Mouse (Mus musculus) Muller cell, postnatal 12 days (primary cell): Measurements from ENCODE around the gene Tyw3.
"Not testable (repeated sequence)": the region's sequence is repeated elsewhere in the genome, so short reads cannot be mapped to it uniquely, and the experiment has no call there.

Experiments used
- DNase-seq: peaks from one replicate; pipeline ENCODE4 v3.0.0-alpha.2; 2015; ENCODE audit errors: inconsistent ontology term

The Tyw3 gene

GRCm38 (mm10) chr3:154596934-154597554 lies at the start of gene Tyw3:
Tyw3 (minus strand) TSS chr3:154597104.
- DNase-seq, result peak; percentile 97

GRCm38 (mm10) chr3:154633091-154633490 lies 36.2 kb upstream of the Tyw3 start:
- peak; percentile 40 for DNase-seq

GRCm38 (mm10) chr3:154631281-154631680 lies 34.4 kb upstream of the Tyw3 start:
- not testable (repeated sequence) for DNase-seq

- no peak for DNase-seq
Observed at GRCm38 (mm10) chr3:154628284-154628683, 31.4 kb upstream of the Tyw3 start.

- no peak for DNase-seq
Observed at GRCm38 (mm10) chr3:154616106-154616505, 19.2 kb upstream of the Tyw3 start.

GRCm38 (mm10) chr3:154615304-154615703 lies 18.4 kb upstream of the Tyw3 start:
- DNase-seq, result no peak

- DNase-seq, result no peak
Observed at GRCm38 (mm10) chr3:154614771-154615170, 17.9 kb upstream of the Tyw3 start.

- DNase-seq, result no peak
Observed at GRCm38 (mm10) chr3:154611888-154612287, 15.0 kb upstream of the Tyw3 start.

GRCm38 (mm10) chr3:154607896-154608295 lies 11.0 kb upstream of the Tyw3 start:
- DNase-seq, result no peak

- DNase-seq, result no peak
Observed at GRCm38 (mm10) chr3:154604871-154605270, 8.0 kb upstream of the Tyw3 start.

- DNase-seq, result no peak
Observed at GRCm38 (mm10) chr3:154602141-154602540, 5.2 kb upstream of the Tyw3 start.

GRCm38 (mm10) chr3:154597561-154597960 lies 657 bp upstream of the Tyw3 start:
- DNase-seq, result no peak

GRCm38 (mm10) chr3:154596488-154596933 lies 393 bp downstream of the Tyw3 start, which contains the start of gene Cryz:
Cryz (plus strand) TSS chr3:154596711.
- peak; percentile 93 for DNase-seq

GRCm38 (mm10) chr3:154594156-154594555 lies 2.7 kb downstream of the Tyw3 start:
- no peak for DNase-seq

- DNase-seq, result no peak
Observed at GRCm38 (mm10) chr3:154593596-154593995, 3.3 kb downstream of the Tyw3 start.

GRCm38 (mm10) chr3:154591621-154592020 lies 5.3 kb downstream of the Tyw3 start:
- no peak for DNase-seq

- DNase-seq, result no peak
Observed at GRCm38 (mm10) chr3:154590971-154591370, 5.9 kb downstream of the Tyw3 start.

- no peak for DNase-seq
Observed at GRCm38 (mm10) chr3:154584351-154584750, 12.6 kb downstream of the Tyw3 start.

GRCm38 (mm10) chr3:154577895-154578294 lies 19.0 kb downstream of the Tyw3 start:
- DNase-seq, result no peak

- DNase-seq, result no peak
Observed at GRCm38 (mm10) chr3:154573666-154574065, 23.2 kb downstream of the Tyw3 start.

- peak; percentile 67 for DNase-seq
Observed at GRCm38 (mm10) chr3:154572341-154572972, 24.4 kb downstream of the Tyw3 start.

- DNase-seq, result peak; percentile 39
Observed at GRCm38 (mm10) chr3:154570786-154571185, 26.1 kb downstream of the Tyw3 start.

GRCm38 (mm10) chr3:154570029-154570575 lies 26.8 kb downstream of the Tyw3 start:
- DNase-seq, result peak; percentile 20
